Mouse (Mus musculus) E14TG2a.4 (cell line): ENCODE results near the gene Olfr1382.

Source experiments
- CTCF ChIP-seq: conservative IDR thresholded peaks from 2 replicates; pipeline ENCODE4 v1.5.1; 2014; ENCODE audit warnings: low read length
- NANOG ChIP-seq: IDR thresholded peaks from 2 replicates; pipeline ENCODE4 v1.6.1; 2014; ENCODE audit warnings: borderline replicate concordance, low read length, mixed read lengths
- POU5F1 ChIP-seq: IDR thresholded peaks from 2 replicates; pipeline ENCODE4 v1.6.1; 2014; ENCODE audit warnings: low read length, borderline replicate concordance

GRCm38 (mm10) chr11:49519348-49519747 lies 8.7 kb upstream of the Olfr1382 start, which contains the start of gene Olfr1383:
- TF ChIP-seq CTCF (no peak), NANOG (no peak), POU5F1 (no peak)
